Mouse (Mus musculus) ES-CJ7 (cell line): ENCODE results near the gene Ppp1r36.
A peak's percentile ranks its signal among the peaks of the same experiment; 100 is the strongest.
"Not testable (repeated sequence)": the region's sequence is repeated elsewhere in the genome, so short reads cannot be mapped to it uniquely, and the experiment has no call there.

Source experiments
- DNase-seq: peaks from one replicate; pipeline ENCODE4 v3.0.0; 2011; ENCODE audit warnings: low read depth, low spot score

Gene Ppp1r36

GRCm38 (mm10) chr12:76397281-76397680, 20.1 kb upstream of the Ppp1r36 start:
- no peak for DNase-seq

GRCm38 (mm10) chr12:76401674-76402073, 15.7 kb upstream of the Ppp1r36 start:
- DNase-seq: peak; percentile 58

GRCm38 (mm10) chr12:76402991-76403885, 14.1 kb upstream of the Ppp1r36 start:
- peak; percentile 84 for DNase-seq

GRCm38 (mm10) chr12:76403886-76404537, 13.3 kb upstream of the Ppp1r36 start, which contains the start of gene Hspa2:
Gene Hspa2, plus strand, starts transcription at chr12:76404176.
- peak; percentile 99 for DNase-seq

- no peak for DNase-seq
Measured at GRCm38 (mm10) chr12:76404836-76405182, 12.5 kb upstream of the Ppp1r36 start.

GRCm38 (mm10) chr12:76405183-76405970, 12.0 kb upstream of the Ppp1r36 start:
- DNase-seq: peak; percentile 36

- DNase-seq: no peak
Measured at GRCm38 (mm10) chr12:76405971-76406370, 11.4 kb upstream of the Ppp1r36 start.

GRCm38 (mm10) chr12:76407184-76407583, 10.2 kb upstream of the Ppp1r36 start:
- no peak for DNase-seq

GRCm38 (mm10) chr12:76409166-76409565, 8.2 kb upstream of the Ppp1r36 start:
- DNase-seq: no peak

GRCm38 (mm10) chr12:76415383-76416010, 1.8 kb upstream of the Ppp1r36 start:
- no peak for DNase-seq

GRCm38 (mm10) chr12:76418346-76418745, 1.0 kb downstream of the Ppp1r36 start:
- DNase-seq: peak; percentile 57

- DNase-seq: no peak
Measured at GRCm38 (mm10) chr12:76425256-76425655, 7.9 kb downstream of the Ppp1r36 start.

GRCm38 (mm10) chr12:76427546-76427945, 10.2 kb downstream of the Ppp1r36 start:
- no peak for DNase-seq

- no peak for DNase-seq
Measured at GRCm38 (mm10) chr12:76430879-76431406, 13.6 kb downstream of the Ppp1r36 start.

- no peak for DNase-seq
Measured at GRCm38 (mm10) chr12:76431431-76431830, 14.1 kb downstream of the Ppp1r36 start.

GRCm38 (mm10) chr12:76434111-76434510, 16.8 kb downstream of the Ppp1r36 start:
- no peak for DNase-seq

GRCm38 (mm10) chr12:76435084-76435483, 17.7 kb downstream of the Ppp1r36 start:
- DNase-seq: peak; percentile 36

- DNase-seq: no peak
Measured at GRCm38 (mm10) chr12:76435549-76435948, 18.2 kb downstream of the Ppp1r36 start.

- DNase-seq: not testable (repeated sequence)
Measured at GRCm38 (mm10) chr12:76443488-76443887, 26.1 kb downstream of the Ppp1r36 start.

- DNase-seq: peak; percentile 92
Measured at GRCm38 (mm10) chr12:76444359-76444772, 27.0 kb downstream of the Ppp1r36 start.

GRCm38 (mm10) chr12:76444862-76445261, 27.5 kb downstream of the Ppp1r36 start:
- peak; percentile 26 for DNase-seq
